Mouse (Mus musculus) frontal cortex, adult (tissue): ENCODE results near the gene Ada.
"Not testable (repeated sequence)": the region's sequence is repeated elsewhere in the genome, so short reads cannot be mapped to it uniquely, and the experiment has no call there.

Source experiments
- ATAC-seq: cut with Nextera tagmentation; 2 replicates; pipeline ENCODE4 v1.9.2; 2017; ENCODE audit warnings: mild to moderate bottlenecking, moderate library complexity, mixed read lengths; ENCODE audit not compliant: low TSS enrichment

Gene Ada

GRCm38 (mm10) chr2:163697764-163698480 lies 52.1 kb downstream of the Ada start:
- ATAC-seq, result peak; percentile 45

GRCm38 (mm10) chr2:163696763-163697162 lies 53.3 kb downstream of the Ada start:
- ATAC-seq, result no peak

GRCm38 (mm10) chr2:163693716-163694314 lies 56.2 kb downstream of the Ada start:
- no peak for ATAC-seq

GRCm38 (mm10) chr2:163692873-163693612 lies 57.0 kb downstream of the Ada start:
- no peak for ATAC-seq

GRCm38 (mm10) chr2:163691846-163692605 lies 58.0 kb downstream of the Ada start:
- no peak for ATAC-seq

- ATAC-seq, result no peak
Observed at GRCm38 (mm10) chr2:163690409-163691304, 59.4 kb downstream of the Ada start.

GRCm38 (mm10) chr2:163689771-163690170 lies 60.3 kb downstream of the Ada start:
- no peak for ATAC-seq

GRCm38 (mm10) chr2:163688377-163688776 lies 61.7 kb downstream of the Ada start:
- ATAC-seq, result not testable (repeated sequence)

GRCm38 (mm10) chr2:163686886-163687285 lies 63.2 kb downstream of the Ada start:
- ATAC-seq, result no peak

GRCm38 (mm10) chr2:163686233-163686632 lies 63.8 kb downstream of the Ada start:
- ATAC-seq, result no peak

- ATAC-seq, result peak; percentile 50
Observed at GRCm38 (mm10) chr2:163685761-163686200, 64.3 kb downstream of the Ada start.

GRCm38 (mm10) chr2:163685287-163685686 lies 64.8 kb downstream of the Ada start:
- peak; percentile 71 for ATAC-seq

- no peak for ATAC-seq
Observed at GRCm38 (mm10) chr2:163682344-163682743, 67.7 kb downstream of the Ada start.

GRCm38 (mm10) chr2:163676745-163677144 lies 73.3 kb downstream of the Ada start:
- no peak for ATAC-seq
